Mouse (Mus musculus) cerebellum, postnatal 4 days (tissue): Measurements from ENCODE around the gene Bcas3.

ENCODE experiments used
- DNase-seq, 2 experiments: peaks; one replicate each; pipeline ENCODE4 v3.0.0; 2022; ENCODE audit warnings: low spot score in 2 of 2, mixed read lengths in 1 of 2

The Bcas3 gene

DNA sequence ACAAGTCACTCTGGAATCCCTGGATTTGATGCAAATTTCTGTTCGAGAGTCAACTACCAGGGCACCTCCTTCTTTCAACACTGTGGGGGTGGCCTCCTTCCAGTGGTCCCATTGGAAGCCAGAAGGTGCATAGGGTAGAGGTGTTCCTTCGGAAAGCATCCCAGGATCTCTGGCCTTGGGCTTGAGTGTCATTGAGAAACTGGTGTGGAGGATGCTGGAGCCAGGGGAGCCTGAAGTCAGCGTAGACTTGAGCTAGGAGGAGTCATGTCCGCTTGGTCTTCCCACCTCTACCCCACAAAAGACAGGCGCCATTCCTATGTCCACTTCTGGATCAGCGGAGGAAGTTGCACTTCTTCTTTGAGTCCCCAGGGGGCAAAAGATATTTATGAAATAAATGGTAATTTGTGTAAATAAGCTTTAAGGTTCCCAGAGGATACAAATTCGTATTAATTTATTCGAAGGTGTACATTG lies 488.3 kb downstream of the Bcas3 start:
- no peak for DNase-seq

DNA sequence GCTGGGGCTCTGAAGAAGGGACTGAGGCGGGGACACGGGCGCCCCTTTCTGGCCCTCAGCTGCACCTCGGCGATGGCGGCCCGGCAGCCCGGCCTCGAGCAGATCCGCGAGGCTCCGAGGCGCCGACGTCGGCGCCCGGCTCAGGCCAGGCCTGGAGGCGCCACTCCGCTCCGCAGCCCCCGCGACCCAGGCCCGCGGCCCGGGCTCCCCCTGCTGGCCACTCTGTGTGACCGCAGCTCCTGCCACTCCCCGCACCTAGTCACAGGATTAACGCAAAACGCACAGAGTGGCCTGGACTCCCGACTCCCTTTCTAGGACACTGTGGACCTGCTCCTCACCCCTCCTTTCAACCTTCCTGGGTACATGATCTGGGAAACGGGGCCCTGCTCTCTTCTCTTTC lies 489.0 kb downstream of the Bcas3 start:
- peak; percentile 63 to 87 for DNase-seq

DNA sequence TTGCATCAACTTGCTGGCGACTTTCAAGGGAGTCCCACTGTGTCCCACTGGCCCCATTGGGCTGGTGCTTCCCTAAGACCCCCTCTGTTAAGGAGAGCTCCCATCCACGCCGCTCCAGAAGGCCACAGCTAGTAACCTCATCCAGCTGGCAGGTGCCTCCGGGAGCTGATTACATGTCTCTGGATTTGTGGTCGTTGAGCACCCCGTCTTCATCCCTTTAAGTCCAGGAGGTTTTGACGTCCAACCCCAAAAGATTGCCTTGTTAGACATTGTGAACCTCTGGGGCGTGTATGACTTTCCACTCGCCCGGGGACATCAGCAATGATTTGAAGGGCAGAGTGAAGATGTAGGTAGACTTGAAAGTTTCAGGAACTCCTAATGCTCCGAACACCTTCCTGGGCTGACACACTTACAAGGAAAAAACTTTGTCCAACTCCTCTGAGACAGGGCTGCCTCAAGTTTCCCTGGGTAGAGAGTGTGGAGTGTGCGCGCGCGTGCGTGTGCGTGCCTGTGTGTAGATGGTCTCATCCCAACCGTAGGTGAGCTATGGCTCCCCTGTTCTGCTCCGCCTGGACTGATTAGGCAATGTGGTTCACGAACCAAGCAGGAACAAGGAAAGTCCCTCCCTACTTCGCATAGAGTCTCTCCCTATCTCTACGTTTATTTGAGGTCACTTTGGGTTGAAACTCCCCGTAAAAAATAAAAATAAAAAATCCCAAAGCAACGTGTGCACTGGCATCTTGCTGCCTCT lies 489.8 kb downstream of the Bcas3 start:
- DNase-seq: no peak

DNA sequence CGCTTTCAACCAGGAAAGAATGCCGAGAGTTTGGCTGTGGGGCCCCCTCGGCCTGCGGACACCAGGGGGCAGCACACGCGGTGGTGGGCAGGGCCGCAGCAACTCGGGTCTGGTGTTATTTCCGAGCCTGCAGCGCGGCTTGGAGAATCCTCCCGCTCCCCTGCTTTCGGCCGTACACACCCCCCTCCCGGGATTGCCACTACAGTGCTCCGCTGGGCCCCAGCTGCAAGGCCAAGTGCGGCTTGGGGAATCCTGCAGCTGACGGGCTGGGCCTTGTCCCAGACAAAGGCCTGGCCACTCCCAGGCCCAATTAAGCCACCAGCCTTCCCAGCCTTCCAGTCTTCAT lies 490.4 kb downstream of the Bcas3 start:
- DNase-seq: peak in 1 of 2 experiments; percentile 73

DNA sequence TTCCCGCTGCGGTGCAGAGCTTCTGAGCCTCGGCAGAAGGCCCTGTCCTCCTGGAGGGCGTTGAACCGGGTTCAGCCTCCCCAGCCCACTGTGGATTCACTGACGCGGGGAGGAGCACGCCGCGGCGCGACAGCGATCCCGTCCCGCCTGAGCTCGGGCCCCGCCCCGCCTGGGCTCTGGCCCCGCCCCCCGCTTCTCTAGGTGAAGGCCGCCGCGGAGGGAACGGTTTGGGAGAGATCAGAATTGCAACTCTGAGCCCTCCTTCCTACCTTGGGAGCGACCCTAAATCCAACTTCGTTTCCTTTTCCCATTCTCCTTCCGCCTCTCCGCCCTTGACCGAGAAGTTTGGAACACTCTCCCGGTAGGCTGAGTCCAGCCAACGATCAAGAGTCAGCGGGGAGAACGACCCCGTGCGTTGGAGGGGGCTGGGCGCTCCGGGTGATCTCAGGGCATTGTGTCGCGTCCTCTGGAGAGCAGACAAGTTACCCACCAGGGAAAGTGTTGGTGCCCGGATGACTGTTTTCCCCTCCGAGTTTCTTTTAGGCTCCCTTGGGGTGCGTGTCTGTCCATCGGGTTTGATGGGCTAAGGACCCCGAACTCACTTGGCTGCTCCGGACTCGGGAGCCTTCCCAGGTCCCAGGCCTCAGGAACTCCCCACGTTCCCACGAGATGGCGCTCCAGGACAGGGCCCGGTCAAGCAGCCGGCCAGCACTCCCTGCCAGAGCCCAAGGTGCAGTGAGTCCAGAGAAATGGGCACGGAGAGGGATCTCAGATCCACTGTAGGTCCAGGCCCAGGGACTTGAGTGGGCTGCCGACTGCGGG lies 491.4 kb downstream of the Bcas3 start:
- DNase-seq: peak; percentile 87 to 90

DNA sequence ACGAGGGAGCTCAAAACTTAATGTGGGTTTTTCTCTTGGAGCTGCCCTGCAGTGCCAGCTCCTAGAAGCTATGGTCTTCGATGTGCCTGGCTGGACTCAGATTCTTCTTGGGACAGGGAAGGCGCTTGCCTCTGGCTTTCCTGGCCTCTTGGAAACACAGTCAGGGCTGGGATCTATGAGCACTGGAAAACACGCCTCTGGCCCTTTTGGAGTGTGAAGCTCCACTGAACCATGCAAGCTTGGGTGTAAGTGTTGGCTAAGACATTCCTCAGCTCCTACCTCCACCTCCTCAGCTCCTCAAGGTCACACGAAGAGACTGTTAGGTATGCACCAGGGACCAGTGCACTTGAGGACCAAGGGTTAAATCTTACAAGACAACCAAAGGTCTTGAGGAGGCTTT lies 492.0 kb downstream of the Bcas3 start:
- DNase-seq: no peak

DNA sequence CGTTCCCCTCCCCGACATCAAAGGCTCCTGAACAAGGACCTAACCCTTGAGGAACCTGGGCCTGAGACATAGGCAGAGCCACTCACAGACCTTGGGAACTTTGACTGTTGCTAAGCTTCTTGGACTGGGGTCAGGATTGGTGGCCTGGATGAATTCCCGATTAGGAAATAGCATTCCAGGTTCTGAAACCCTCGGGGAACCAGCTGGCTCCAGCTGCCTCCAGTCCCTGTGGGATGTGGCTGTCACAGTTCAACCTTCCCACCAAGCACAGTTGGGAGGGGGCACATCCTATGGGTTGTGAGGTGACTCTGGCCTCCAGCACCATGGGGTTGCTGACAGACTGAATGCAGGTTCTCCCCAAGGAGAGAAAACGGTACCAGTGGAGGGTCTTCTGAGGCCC lies 493.0 kb downstream of the Bcas3 start:
- DNase-seq: no peak

DNA sequence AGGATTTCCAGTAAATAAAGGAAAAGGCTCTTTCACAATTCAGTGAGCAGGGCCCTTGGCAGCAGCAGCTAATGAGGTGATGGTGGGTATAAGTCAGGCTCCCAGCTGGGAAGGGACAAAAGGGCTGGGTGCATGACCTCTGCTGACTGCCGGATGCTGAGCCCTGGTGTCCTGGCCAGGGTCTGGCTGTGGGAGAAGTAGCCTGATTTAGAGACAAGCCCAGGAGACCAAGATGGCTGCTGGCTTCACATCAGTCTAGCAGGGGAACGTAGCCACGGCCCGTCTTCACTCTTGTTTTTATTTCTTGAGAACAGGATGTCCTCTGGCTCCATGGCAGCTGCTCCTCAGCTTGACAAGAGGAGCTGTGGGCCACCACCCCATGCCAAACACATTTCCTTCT lies 493.5 kb downstream of the Bcas3 start:
- DNase-seq: no peak

DNA sequence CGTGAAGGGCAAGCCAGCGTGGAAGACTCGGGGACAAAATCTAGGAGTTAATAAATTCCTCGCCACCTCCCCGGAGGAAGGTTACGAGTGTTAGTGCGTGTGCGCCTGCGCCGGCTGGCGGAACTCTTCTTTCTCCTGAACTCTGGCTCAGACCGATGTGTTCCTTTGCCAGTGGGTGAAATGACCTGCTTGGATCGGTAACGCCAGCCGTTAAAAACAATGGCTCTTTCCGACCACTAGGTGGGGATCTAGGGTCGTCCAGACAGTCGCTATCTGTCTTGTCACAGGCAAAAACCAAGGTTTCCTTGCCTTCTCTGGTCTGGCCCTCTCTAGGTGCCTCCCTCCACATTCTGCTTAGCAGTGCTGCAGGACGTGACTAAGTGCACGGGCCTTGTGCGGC lies 496.1 kb downstream of the Bcas3 start:
- peak in 1 of 2 experiments; percentile 66 for DNase-seq

DNA sequence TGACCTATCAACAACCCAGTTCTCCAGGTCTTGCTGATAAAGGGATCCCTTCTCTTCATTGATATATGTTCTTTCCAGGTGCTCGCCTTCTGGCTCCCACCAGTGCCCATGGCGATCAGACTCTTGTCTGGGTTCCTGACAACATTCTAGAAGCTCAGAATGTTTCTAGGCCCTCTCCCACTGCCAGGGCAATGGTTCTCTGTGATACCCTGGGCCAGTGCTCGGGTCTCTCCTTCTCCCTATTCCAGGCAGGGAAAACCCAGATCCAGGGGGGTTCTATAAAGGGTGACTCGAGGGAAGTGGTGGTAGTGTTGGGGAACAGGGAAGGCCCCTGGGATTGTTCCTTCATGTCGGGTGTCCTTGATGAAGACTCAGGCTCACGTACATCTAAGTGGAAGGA lies 497.3 kb downstream of the Bcas3 start, which contains the start of gene Gm11444:
Gm11444 (minus strand) TSS at position 101 of the 400 bp plus-strand sequence.
- no peak for DNase-seq

DNA sequence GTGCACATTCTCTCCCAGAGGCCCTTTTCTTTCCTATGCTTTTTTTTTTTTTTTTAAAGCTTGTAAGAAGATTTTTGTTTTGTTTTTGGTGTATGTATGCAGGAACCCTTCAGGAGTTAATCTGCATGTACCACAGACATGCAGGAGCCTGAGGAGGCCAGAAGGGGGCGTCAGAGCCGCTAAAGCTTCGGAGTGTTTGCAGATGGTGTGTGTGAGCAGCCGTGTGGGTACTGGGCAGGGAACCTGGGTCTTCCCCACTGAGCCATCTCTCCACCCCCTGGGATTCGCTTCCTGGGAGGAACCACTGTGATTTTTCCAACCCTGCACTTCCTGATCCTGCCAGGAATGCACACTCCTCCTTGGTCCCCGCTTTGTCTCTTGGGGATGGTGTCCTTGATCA lies 497.8 kb downstream of the Bcas3 start:
- DNase-seq: no peak

DNA sequence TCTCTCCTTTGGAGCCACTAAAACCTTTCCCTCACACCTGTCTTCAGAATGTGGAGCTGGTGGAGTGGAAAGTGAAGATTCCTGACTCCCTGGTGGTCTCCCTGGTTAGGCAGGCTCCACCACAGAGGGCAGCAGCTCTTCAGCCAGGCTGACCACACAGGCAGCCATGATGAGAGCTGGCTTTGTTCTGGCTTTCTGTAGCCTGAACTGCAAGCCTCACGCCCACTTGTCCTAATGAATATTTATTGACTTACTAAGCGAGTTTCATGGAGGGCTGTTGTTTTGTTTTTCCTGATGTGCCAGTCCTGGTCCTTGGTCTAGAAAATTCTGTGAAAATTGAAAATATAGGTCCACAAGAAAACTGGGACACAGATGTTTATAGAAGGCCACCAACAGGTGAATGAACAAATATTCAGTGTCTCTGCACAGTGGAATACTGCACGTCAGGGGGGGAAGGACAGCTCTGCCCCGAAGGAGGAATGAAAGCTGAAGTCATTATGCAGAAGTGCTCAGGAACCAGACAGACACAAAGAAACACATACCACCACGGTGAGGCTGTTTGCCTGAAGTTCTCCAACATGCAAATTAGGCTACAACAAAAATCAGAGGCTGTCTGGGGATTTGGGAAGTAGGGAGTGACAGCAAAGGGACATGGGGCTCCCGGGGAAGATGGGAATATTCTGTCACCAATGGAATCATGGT lies 505.2 kb downstream of the Bcas3 start:
- no peak for DNase-seq

DNA sequence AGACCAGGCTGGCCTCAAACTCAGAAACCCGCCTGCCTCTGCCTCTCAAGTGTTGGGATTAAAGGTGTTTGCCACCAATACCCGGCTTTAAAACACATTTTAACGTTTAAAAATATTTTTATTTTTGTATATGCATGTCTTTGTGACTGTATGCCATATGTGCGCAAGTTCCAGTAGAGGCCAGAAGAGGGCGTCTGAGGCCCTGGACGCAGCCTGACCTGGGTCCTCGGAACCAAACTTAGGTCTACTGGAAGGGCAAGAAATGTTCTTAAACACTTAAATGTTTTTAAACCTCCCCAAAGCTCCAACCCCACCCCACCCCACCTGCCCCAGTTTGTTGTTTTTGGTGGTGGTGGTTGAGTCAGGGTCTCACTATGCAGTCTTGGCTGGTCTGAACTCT lies 511.4 kb downstream of the Bcas3 start:
- no peak for DNase-seq
